Mouse (Mus musculus): Measurements from ENCODE around the gene Cox7a1. TPM values are rescaled to one million over a fixed set of nuclear protein-coding genes. Genes with fewer than 3 reads are reported as not detected.

Cox7a1 gene
- total RNA-seq, 2 experiments from 2014 or later: 827 to 966 TPM

Other genes starting within 250 kb of the Cox7a1 start
- gene Zfp74, start 230.1 kb upstream of the Cox7a1 start, total RNA-seq (2021): 1 to 10 TPM; 4.8 to 7.3 TPM
- 10 to 100 TPM; 28.5 to 42.5 TPM for gene Zfp568, start 200.2 kb upstream of the Cox7a1 start, total RNA-seq (2021)
- gene Zfp14, start 132.8 kb upstream of the Cox7a1 start, total RNA-seq (2021): 1 to 10 TPM; 1.5 to 2.0 TPM
- gene Zfp82, start 111.2 kb upstream of the Cox7a1 start, total RNA-seq (2021): 1 to 10 TPM; 1.0 to 1.6 TPM
- gene Gm26920, start 93.7 kb upstream of the Cox7a1 start, total RNA-seq (2021): under 1 TPM in 1 of 2 experiments, not detected in 1; 0.80 TPM
- gene Zfp566, start 93.6 kb upstream of the Cox7a1 start, total RNA-seq (2021): 1 to 10 TPM; 1.1 to 1.8 TPM
- 10 to 100 TPM; 29.9 to 33.5 TPM for gene Zfp260, start 89.4 kb upstream of the Cox7a1 start, total RNA-seq (2021)
- gene Zfp382, start 62.2 kb upstream of the Cox7a1 start, total RNA-seq (2021): 1 to 10 TPM; 1.6 to 2.9 TPM
- gene Zfp146, start 14.4 kb upstream of the Cox7a1 start, total RNA-seq (2021): 10 to 100 TPM; 23.5 to 27.0 TPM
- 100 to 1,000 TPM; 275 to 320 TPM for gene Capns1, start 14.7 kb downstream of the Cox7a1 start, total RNA-seq (2021)
- 10 to 100 TPM; 56.0 to 61.2 TPM for gene Polr2i, start 47.8 kb downstream of the Cox7a1 start, total RNA-seq (2021)
- 10 to 100 TPM; 26.8 to 37.2 TPM for gene Tbcb, start 48.1 kb downstream of the Cox7a1 start, total RNA-seq (2021)
- under 1 TPM in 1 of 2 experiments, not detected in 1; 0.33 TPM for gene Ovol3, start 51.6 kb downstream of the Cox7a1 start, total RNA-seq (2021)
- under 1 TPM; 0.16 to 0.29 TPM for gene Thap8, start 96.0 kb downstream of the Cox7a1 start, total RNA-seq (2021)
- gene Wdr62, start 96.3 kb downstream of the Cox7a1 start, total RNA-seq (2021): 1 to 10 TPM; 2.9 to 3.1 TPM
- gene Clip3, start 107.6 kb downstream of the Cox7a1 start, total RNA-seq (2021): 10 to 100 TPM; 18.2 to 20.9 TPM
- gene Alkbh6, start 124.6 kb downstream of the Cox7a1 start, total RNA-seq (2021): 10 to 100 TPM; 16.0 to 17.4 TPM
- 1 to 10 TPM; 1.0 to 1.1 TPM for gene Syne4, start 130.7 kb downstream of the Cox7a1 start, total RNA-seq (2021)
- gene E130208F15Rik, start 137.6 kb downstream of the Cox7a1 start, total RNA-seq (2021): under 1 TPM; 0.51 to 0.78 TPM
- 10 to 100 TPM in 1 of 2 experiments, 1 to 10 TPM in 1; 7.8 to 10.6 TPM for gene Sdhaf1, start 139.8 kb downstream of the Cox7a1 start, total RNA-seq (2021)
- 1 to 10 TPM; 1.5 to 1.8 TPM for gene Lrfn3, start 178.6 kb downstream of the Cox7a1 start, total RNA-seq (2021)
- 10 to 100 TPM in 1 of 2 experiments, 1 to 10 TPM in 1; 7.8 to 10.4 TPM for gene Tyrobp, start 229.6 kb downstream of the Cox7a1 start, total RNA-seq (2021)
- under 1 TPM in 1 of 2 experiments, not detected in 1; 0.94 TPM for gene Hcst, start 235.7 kb downstream of the Cox7a1 start, total RNA-seq (2021)
- under 1 TPM; 0.21 to 0.33 TPM for gene Nfkbid, start 237.6 kb downstream of the Cox7a1 start, total RNA-seq (2021)